Mouse (Mus musculus): ENCODE measurements at regions not wholly inside any gene's neighbourhood (a gene's known extent, or its start where the extent isn't known, plus 50 kb on each side); places are given as distances from the start of the nearest gene placed in this dataset.

DNA sequence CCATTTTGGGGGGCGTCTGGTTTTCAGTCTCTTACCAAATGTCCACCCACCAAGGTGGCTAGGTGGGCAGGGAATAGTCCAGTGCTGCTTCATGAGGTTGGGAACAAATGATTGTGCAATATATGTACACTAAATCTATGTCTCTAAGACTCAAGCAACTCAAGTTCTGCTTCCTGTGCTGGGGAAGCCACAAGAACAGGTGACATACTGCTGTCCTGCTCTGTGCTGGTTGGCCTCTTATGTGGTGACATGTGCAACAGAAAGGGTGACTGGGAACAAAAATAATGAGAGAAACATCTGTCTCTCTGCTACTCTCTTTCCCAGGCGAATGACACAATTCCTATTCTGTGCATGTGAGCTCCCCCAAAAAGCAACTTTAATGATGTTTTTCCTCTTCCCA is 90.5 kb downstream of the Zbtb18 start:
- H3K9ac ChIP-seq (ENCODE audit: low read depth, low read length, severe bottlenecking): no peak overlapping the region
- no peaks in the 10 kb centered on the region for H3K36me3 ChIP-seq (ENCODE audit: control insufficient read depth, insufficient read depth, low read length)
- no peak overlapping the region for H3K27ac ChIP-seq (replicated peaks; ENCODE audit: low read depth, low read length)
- H3K9me3 ChIP-seq (ENCODE audit: control insufficient read depth, low read length): no peaks in the 10 kb centered on the region
- no peaks in the 10 kb centered on the region for H3K4me1 ChIP-seq (ENCODE audit: control insufficient read depth, insufficient read depth, low read length)
- DNase-seq (ENCODE audit: low spot score) (no peak), ATAC-seq (ENCODE audit: low FRiP score, low read depth) (no peak)
- no peaks in the 10 kb centered on the region for H3K27me3 ChIP-seq (ENCODE audit: control insufficient read depth, insufficient read depth, low read length)
- no peak overlapping the region for H3K4me3 ChIP-seq (replicated peaks; ENCODE audit: low read length)
- 84% methylated on average over 2 of the region's 2 CpGs for WGBS
- H3K4me2 ChIP-seq (replicated peaks; ENCODE audit: low read depth, low read length, severe bottlenecking): no peak overlapping the region
- no peak for TF ChIP-seq POLR2A (IDR thresholded peaks at IDR 0.05; ENCODE audit: borderline replicate concordance, extremely low read depth, insufficient read depth, insufficient read length)

DNA sequence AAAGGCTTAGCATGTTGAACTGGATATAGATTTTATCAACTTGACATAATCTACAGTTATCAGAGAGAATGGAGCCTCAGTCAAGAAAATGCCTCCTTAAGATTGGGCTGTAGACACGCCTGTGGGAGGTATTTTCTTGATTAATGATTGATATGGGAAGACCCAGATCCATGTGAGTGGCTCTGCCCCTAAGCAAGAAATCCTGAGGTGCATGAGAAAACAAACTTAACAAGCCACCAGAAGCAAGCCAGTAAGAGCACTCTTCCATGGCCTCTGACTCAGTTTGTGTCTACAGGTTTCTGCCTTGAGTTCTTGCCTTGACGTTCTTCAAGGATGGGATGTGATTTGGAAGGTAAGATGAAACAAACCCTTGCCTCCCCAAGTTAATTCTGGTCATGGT is 91.2 kb downstream of the Zbtb18 start:
- Histone ChIP-seq H3K4me3 (replicated peaks; ENCODE audit: low read length) (no peak overlapping the region), H3K9me3 (ENCODE audit: control insufficient read depth, low read length) (no peaks in the 10 kb centered on the region), H3K4me1 (ENCODE audit: control insufficient read depth, insufficient read depth, low read length) (no peaks in the 10 kb centered on the region), H3K27me3 (ENCODE audit: control insufficient read depth, insufficient read depth, low read length) (no peaks in the 10 kb centered on the region), H3K4me2 (replicated peaks; ENCODE audit: low read depth, low read length, severe bottlenecking) (no peak overlapping the region), H3K27ac (replicated peaks; ENCODE audit: low read depth, low read length) (no peak overlapping the region), H3K36me3 (ENCODE audit: control insufficient read depth, insufficient read depth, low read length) (no peaks in the 10 kb centered on the region), H3K9ac (ENCODE audit: low read depth, low read length, severe bottlenecking) (no peak overlapping the region)
- ATAC-seq (ENCODE audit: low FRiP score, low read depth): no peak
- DNase-seq (ENCODE audit: low spot score): no peak
- 79% methylated on average over 2 of the region's 2 CpGs for WGBS
- no peak for TF ChIP-seq POLR2A (IDR thresholded peaks at IDR 0.05; ENCODE audit: borderline replicate concordance, extremely low read depth, insufficient read depth, insufficient read length)

DNA sequence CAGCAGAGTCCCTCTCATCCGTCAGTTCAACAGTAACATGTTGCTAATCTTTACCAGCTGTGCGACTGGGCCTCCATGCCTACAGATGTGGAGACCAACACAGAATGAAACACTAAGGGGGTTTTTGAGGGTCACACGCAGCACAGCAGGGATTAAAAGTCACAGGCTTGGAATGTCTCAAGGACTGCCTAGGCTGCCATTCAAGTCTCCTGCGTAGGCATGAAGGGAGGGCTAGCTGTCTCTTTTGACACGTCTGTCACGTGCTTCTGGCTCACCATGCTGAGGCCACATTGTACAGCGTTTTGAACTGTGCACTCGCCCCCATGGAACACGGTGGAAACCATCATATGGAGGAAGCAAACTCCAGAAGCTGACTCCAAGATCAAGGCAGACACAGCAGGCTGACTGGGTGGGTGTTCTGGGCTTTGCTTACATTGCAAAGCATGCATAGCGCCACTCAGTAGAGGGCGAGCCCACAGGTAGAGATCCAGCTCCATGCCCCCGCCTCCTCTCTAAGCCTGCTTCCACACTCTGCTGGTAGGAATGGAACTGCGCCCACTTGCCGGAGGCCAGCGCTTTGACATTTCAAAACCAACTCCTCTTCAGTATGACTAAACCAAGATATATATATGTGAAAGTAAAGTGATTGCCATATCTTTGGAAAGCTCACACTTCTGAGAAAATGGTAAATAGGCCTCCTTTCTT is 103.0 kb downstream of the Zbtb18 start:
- Histone ChIP-seq H3K9ac (ENCODE audit: low read depth, low read length, severe bottlenecking) (no peak overlapping the region), H3K4me2 (replicated peaks; ENCODE audit: low read depth, low read length, severe bottlenecking) (no peak overlapping the region), H3K4me1 (ENCODE audit: control insufficient read depth, insufficient read depth, low read length) (no peaks in the 10 kb centered on the region), H3K9me3 (ENCODE audit: control insufficient read depth, low read length) (no peaks in the 10 kb centered on the region), H3K27ac (replicated peaks; ENCODE audit: low read depth, low read length) (no peak overlapping the region), H3K27me3 (ENCODE audit: control insufficient read depth, insufficient read depth, low read length) (no peaks in the 10 kb centered on the region), H3K4me3 (replicated peaks; ENCODE audit: low read length) (no peak overlapping the region), H3K36me3 (ENCODE audit: control insufficient read depth, insufficient read depth, low read length) (no peaks in the 10 kb centered on the region)
- no peak for DNase-seq (ENCODE audit: low spot score)
- TF ChIP-seq POLR2A (IDR thresholded peaks at IDR 0.05; ENCODE audit: borderline replicate concordance, extremely low read depth, insufficient read depth, insufficient read length): no peak
- no peak for ATAC-seq (ENCODE audit: low FRiP score, low read depth)
- 64% methylated on average over 15 of the region's 15 CpGs for WGBS

DNA sequence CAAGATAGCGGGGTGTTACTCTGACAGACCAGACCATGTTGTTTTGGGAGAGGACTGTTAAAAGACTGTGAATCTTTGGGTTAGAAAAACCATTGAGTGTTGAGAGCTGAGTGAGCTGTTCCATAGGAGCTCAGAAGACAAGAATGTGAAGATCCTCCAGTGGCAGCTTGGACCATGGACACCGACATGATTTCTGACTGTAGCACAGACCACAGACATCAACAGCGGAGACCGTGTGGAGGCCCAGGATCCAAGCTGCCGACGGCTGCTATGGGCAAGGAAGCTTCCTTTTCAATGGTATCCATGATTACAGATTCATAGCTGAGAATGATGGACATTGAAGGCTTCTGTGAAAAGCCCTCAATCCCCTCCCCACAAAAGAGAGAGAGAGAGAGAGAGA is 105.6 kb downstream of the Zbtb18 start:
- no peak for ATAC-seq (ENCODE audit: low FRiP score, low read depth)
- Histone ChIP-seq H3K9me3 (ENCODE audit: control insufficient read depth, low read length) (no peaks in the 10 kb centered on the region), H3K4me2 (replicated peaks; ENCODE audit: low read depth, low read length, severe bottlenecking) (no peak overlapping the region), H3K4me1 (ENCODE audit: control insufficient read depth, insufficient read depth, low read length) (no peaks in the 10 kb centered on the region), H3K36me3 (ENCODE audit: control insufficient read depth, insufficient read depth, low read length) (no peaks in the 10 kb centered on the region), H3K27ac (replicated peaks; ENCODE audit: low read depth, low read length) (no peak overlapping the region), H3K9ac (ENCODE audit: low read depth, low read length, severe bottlenecking) (no peak overlapping the region), H3K27me3 (ENCODE audit: control insufficient read depth, insufficient read depth, low read length) (no peaks in the 10 kb centered on the region), H3K4me3 (replicated peaks; ENCODE audit: low read length) (no peak overlapping the region)
- DNase-seq (ENCODE audit: low spot score): no peak
- TF ChIP-seq POLR2A (IDR thresholded peaks at IDR 0.05; ENCODE audit: borderline replicate concordance, extremely low read depth, insufficient read depth, insufficient read length): no peak
- 95% methylated on average over 6 of the region's 6 CpGs for WGBS

DNA sequence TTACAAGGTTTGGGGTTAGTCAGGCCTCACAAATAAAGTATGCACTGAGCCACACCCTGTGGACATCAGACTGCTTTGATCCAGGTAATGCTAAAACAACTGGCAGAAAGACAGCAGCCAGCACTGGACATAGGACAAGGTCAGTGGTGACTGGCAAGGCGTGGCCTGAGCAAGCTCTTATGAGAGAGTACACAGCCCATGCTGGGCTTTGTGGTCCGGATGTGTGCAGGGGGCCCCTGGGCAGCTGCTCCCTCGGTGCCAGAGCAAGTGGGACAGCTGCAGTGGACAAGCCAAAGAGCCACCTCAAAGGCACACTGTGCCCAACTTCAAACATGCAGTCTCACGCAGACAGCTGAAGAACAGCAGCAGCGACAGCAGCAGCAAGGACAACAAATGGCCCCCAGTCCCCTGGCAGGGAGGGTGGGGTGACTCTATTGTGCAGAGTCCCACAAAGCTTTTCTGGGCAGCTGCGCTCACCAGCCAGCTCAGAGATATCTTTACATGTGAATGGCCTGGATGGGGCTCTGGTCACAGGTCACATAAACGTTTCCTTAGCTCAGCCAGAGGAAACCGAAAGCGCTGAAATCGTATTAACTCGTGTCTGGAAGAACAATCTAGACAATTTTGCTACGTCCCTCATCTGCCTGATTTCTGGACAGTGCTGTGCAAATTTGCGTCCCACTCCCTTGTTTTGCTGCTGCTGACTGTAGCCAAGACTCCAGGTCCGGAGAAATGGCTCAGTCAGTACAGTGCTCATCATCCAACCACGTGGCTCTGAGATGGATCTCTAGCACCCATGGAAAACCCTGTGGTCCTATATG is 113.5 kb downstream of the Zbtb18 start:
- H3K4me1 ChIP-seq (ENCODE audit: control insufficient read depth, insufficient read depth, low read length): peaks cover 6% of the 10 kb centered on the region
- no peaks in the 10 kb centered on the region for H3K9me3 ChIP-seq (ENCODE audit: control insufficient read depth, low read length)
- H3K36me3 ChIP-seq (ENCODE audit: control insufficient read depth, insufficient read depth, low read length): no peaks in the 10 kb centered on the region
- no peak overlapping the region for H3K4me2 ChIP-seq (replicated peaks; ENCODE audit: low read depth, low read length, severe bottlenecking)
- no peak overlapping the region for H3K27ac ChIP-seq (replicated peaks; ENCODE audit: low read depth, low read length)
- DNase-seq (ENCODE audit: low spot score) (peak; percentile 40), ATAC-seq (ENCODE audit: low FRiP score, low read depth) (peak; percentile 81)
- no peaks in the 10 kb centered on the region for H3K27me3 ChIP-seq (ENCODE audit: control insufficient read depth, insufficient read depth, low read length)
- WGBS: 51% methylated on average over 15 of the region's 15 CpGs
- H3K9ac ChIP-seq (ENCODE audit: low read depth, low read length, severe bottlenecking): no peak overlapping the region
- H3K4me3 ChIP-seq (replicated peaks; ENCODE audit: low read length): no peak overlapping the region
- no peak for TF ChIP-seq POLR2A (IDR thresholded peaks at IDR 0.05; ENCODE audit: borderline replicate concordance, extremely low read depth, insufficient read depth, insufficient read length)
